Mouse (Mus musculus) forebrain, embryonic 11.5 days (tissue): ENCODE results near the gene Os9. TPM values are rescaled to one million over a fixed set of nuclear protein-coding genes. Genes with fewer than 3 reads are reported as not detected.

Experiments
- ATAC-seq: fragments of 200-750 bp; cut with Nextera tagmentation; replicated peaks from 2 replicates; pipeline ENCODE4 v1.8.0; 2017; ENCODE audit warnings: moderate TSS enrichment; ENCODE audit not compliant: low FRiP score
- DNase-seq: peaks from one replicate; pipeline ENCODE4 v3.0.0-alpha.2; 2017; ENCODE audit warnings: low spot score
- H3K27ac ChIP-seq: fragments of 300-500 bp; sonication (generic); 2 replicates; pipeline ENCODE4 v1.5.1; 2014; ENCODE audit warnings: low read depth, low read length
- H3K27me3 ChIP-seq: fragments of 300-500 bp; sonication (generic); 2 replicates; pipeline ENCODE4 v1.6.1; 2014; ENCODE audit warnings: mild to moderate bottlenecking, low read length, mixed read lengths; ENCODE audit not compliant: control insufficient read depth, insufficient read depth
- H3K36me3 ChIP-seq: fragments of 300-500 bp; sonication (generic); 2 replicates; pipeline ENCODE4 v1.6.1; 2014; ENCODE audit warnings: mild to moderate bottlenecking, low read length, moderate library complexity, mixed read lengths; ENCODE audit not compliant: control insufficient read depth, insufficient read depth
- H3K4me1 ChIP-seq: fragments of 300-500 bp; sonication (generic); replicated peaks from 2 replicates; pipeline ENCODE4 v1.6.1; 2014; ENCODE audit warnings: low read length, mixed read lengths; ENCODE audit not compliant: control insufficient read depth, insufficient read depth
- H3K4me2 ChIP-seq: fragments of 300-500 bp; sonication (generic); 2 replicates; pipeline ENCODE4 v1.6.1; 2014; ENCODE audit warnings: low read depth, mild to moderate bottlenecking, low read length, moderate library complexity, mixed read lengths; ENCODE audit not compliant: severe bottlenecking
- H3K4me3 ChIP-seq: fragments of 300-500 bp; sonication (generic); 2 replicates; pipeline ENCODE4 v1.5.1; 2014; ENCODE audit warnings: low read depth, low read length
- H3K9ac ChIP-seq: fragments of 300-500 bp; sonication (generic); 2 replicates; pipeline ENCODE4 v1.6.1; 2014; ENCODE audit warnings: low read length
- H3K9me3 ChIP-seq: fragments of 300-500 bp; sonication (generic); 2 replicates; pipeline ENCODE4 v1.6.1; 2016; ENCODE audit warnings: low read length, mixed read lengths; ENCODE audit not compliant: control insufficient read depth
- WGBS: fragments of 180-500 bp; shearing (Covaris S2); extraction: QIAGEN DNeasy Blood & Tissue Kit; methylation state at CpG from one replicate; pipeline ENCODE4 v1.1.7; 2014; 5-methylcytosine and 5-hydroxymethylcytosine counted together
- polyA plus RNA-seq: library from polyadenylated mRNA; unstranded; fragments of >200 nt; fragmentation: Nextera tagmentation; extraction: Ambion mirVana; gene quantifications from 2 replicates; pipeline ENCODE4 v1.2.1, GENCODE M21; 2014

Os9 gene
- polyA plus RNA-seq, 1 experiment from 2014 or later = 57.9 TPM

- peak overlapping the region; percentile 97 for H3K4me2 ChIP-seq
- peaks cover 5% of the 10 kb centered on the region; the same call in 1 of the 2 replicates for H3K36me3 ChIP-seq
- under 1% methylated on average over 60 of the region's 92 CpGs for WGBS
- 0 out of 2 replicates have a peak, but pooled peaks have one; percentile 8 for ATAC-seq
- H3K4me1 ChIP-seq = peaks cover 6% of the 10 kb centered on the region; the same call in 1 of the 2 replicates
- H3K4me3 ChIP-seq = peak overlapping the region; percentile 96
- H3K27ac ChIP-seq = peak overlapping the region; percentile 87
- H3K9ac ChIP-seq = peak overlapping the region; percentile 95
- H3K9me3 ChIP-seq = no peaks in the 10 kb centered on the region
- H3K27me3 ChIP-seq = no peaks in the 10 kb centered on the region
- peak; percentile 79 for DNase-seq
Observed at GRCm38 (mm10) chr10:127059174-127059967, 61.6 kb downstream of the Os9 start.

GRCm38 (mm10) chr10:127058708-127059107 lies 62.2 kb downstream of the Os9 start:
- H3K27me3 ChIP-seq = no peaks in the 10 kb centered on the region
- DNase-seq (no peak), ATAC-seq (no peak)
- no peaks in the 10 kb centered on the region for H3K9me3 ChIP-seq
- H3K9ac ChIP-seq = peak overlapping the region; percentile 95
- peaks cover 5% of the 10 kb centered on the region; the same call in 1 of the 2 replicates for H3K36me3 ChIP-seq
- peaks cover 6% of the 10 kb centered on the region; the same call in 1 of the 2 replicates for H3K4me1 ChIP-seq
- 5% methylated on average over 8 of the region's 8 CpGs for whole genome bisulfite sequencing
- peak overlapping the region; percentile 96 for H3K4me3 ChIP-seq
- no peak overlapping the region for H3K27ac ChIP-seq
- H3K4me2 ChIP-seq = peak overlapping the region; percentile 97

DNA sequence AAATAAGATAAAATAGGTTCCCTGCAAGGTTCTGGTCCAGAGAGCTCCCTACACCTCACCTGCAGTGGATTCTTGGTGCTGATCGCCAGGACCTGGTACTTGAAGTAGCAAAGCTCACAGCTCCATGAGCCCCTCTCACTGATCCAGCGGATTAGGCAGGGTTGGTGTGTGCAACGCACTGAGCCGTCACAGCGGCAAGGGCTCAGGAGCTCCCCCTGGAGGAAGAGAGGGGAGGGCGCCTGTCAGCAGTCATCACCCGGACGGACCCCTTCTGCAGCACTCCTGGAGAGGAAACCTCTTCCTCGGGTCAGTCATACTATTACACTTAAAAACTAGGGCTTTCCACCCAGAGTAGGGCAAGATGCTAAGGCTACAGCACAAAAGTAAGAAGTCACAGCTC lies 62.8 kb downstream of the Os9 start:
- Histone ChIP-seq H3K4me3 (peak overlapping the region; percentile 96), H3K9me3 (no peaks in the 10 kb centered on the region), H3K9ac (peak overlapping the region; percentile 95; the same call in 1 of the 2 replicates), H3K27me3 (no peaks in the 10 kb centered on the region), H3K4me1 (peaks cover 6% of the 10 kb centered on the region; the same call in 1 of the 2 replicates), H3K4me2 (peak overlapping the region; percentile 97), H3K36me3 (peaks cover 5% of the 10 kb centered on the region; the same call in 1 of the 2 replicates), H3K27ac (no peak overlapping the region)
- 2% methylated on average over 9 of the region's 9 CpGs for WGBS
- peak; percentile 92 for DNase-seq
- peak; percentile 39; the same call in 1 of the 2 replicates for ATAC-seq

- no peak overlapping the region for H3K4me2 ChIP-seq
- no peak overlapping the region for H3K4me3 ChIP-seq
- peaks cover 6% of the 10 kb centered on the region; the same call in 1 of the 2 replicates for H3K4me1 ChIP-seq
- no peak overlapping the region for H3K9ac ChIP-seq
- H3K27ac ChIP-seq = no peak overlapping the region
- WGBS = 92% methylated on average over 20 of the region's 20 CpGs
- no peaks in the 10 kb centered on the region for H3K27me3 ChIP-seq
- H3K9me3 ChIP-seq = no peaks in the 10 kb centered on the region
- ATAC-seq (no peak), DNase-seq (no peak)
- peaks cover 5% of the 10 kb centered on the region; the same call in 1 of the 2 replicates for H3K36me3 ChIP-seq
Observed at GRCm38 (mm10) chr10:127056490-127056889, 64.4 kb downstream of the Os9 start.

GRCm38 (mm10) chr10:127055406-127055805 lies 65.5 kb downstream of the Os9 start:
- no peak overlapping the region for H3K4me2 ChIP-seq
- no peak overlapping the region for H3K27ac ChIP-seq
- H3K36me3 ChIP-seq = peaks cover 5% of the 10 kb centered on the region; the same call in 1 of the 2 replicates
- H3K9me3 ChIP-seq = no peaks in the 10 kb centered on the region
- DNase-seq (no peak), ATAC-seq (no peak)
- no peak overlapping the region for H3K9ac ChIP-seq
- no peaks in the 10 kb centered on the region; the same call in 1 of the 2 replicates for H3K4me1 ChIP-seq
- peaks cover 7% of the 10 kb centered on the region for H3K27me3 ChIP-seq
- WGBS = 94% methylated on average over 8 of the region's 8 CpGs
- no peak overlapping the region for H3K4me3 ChIP-seq

- Histone ChIP-seq H3K4me1 (no peaks in the 10 kb centered on the region; the same call in 1 of the 2 replicates), H3K9me3 (no peaks in the 10 kb centered on the region), H3K27me3 (peaks cover 15% of the 10 kb centered on the region), H3K4me3 (no peak overlapping the region), H3K4me2 (no peak overlapping the region), H3K36me3 (peaks cover 5% of the 10 kb centered on the region; the same call in 1 of the 2 replicates), H3K9ac (no peak overlapping the region), H3K27ac (no peak overlapping the region)
- ATAC-seq (no peak), DNase-seq (no peak)
- 70% methylated on average over 4 of the region's 4 CpGs for whole genome bisulfite sequencing
Observed at GRCm38 (mm10) chr10:127054646-127055045, 66.3 kb downstream of the Os9 start.

DNA sequence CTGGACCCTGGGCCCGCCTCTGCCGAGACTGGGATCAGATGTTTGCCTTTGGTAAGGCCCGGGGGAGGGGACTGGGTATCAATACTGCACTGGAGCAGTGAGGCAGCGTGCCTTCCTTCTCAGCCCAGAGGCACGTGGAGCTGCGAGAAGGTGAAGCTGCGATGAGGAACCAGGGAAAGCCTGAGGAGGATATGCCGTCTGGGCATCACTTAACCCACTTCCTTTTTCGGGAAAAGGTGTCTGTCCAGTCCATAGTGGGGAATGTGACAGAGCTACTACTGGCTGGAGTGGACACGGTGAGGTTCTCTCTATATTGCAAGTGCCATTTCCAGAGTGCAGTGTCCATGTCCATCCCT lies 70.8 kb downstream of the Os9 start:
- Histone ChIP-seq H3K4me2 (no peak overlapping the region), H3K9me3 (no peaks in the 10 kb centered on the region), H3K27ac (no peak overlapping the region), H3K27me3 (peaks cover 36% of the 10 kb centered on the region), H3K4me1 (peaks cover 6% of the 10 kb centered on the region; the same call in 1 of the 2 replicates), H3K4me3 (no peak overlapping the region), H3K9ac (no peak overlapping the region), H3K36me3 (no peaks in the 10 kb centered on the region)
- no peak for DNase-seq
- WGBS = 21% methylated on average over 10 of the region's 10 CpGs
- ATAC-seq = no peak; the same call in 1 of the 2 replicates

GRCm38 (mm10) chr10:127049395-127050118 lies 71.4 kb downstream of the Os9 start:
- peaks cover 6% of the 10 kb centered on the region; the same call in 1 of the 2 replicates for H3K4me1 ChIP-seq
- no peaks in the 10 kb centered on the region for H3K36me3 ChIP-seq
- 3% methylated on average over 29 of the region's 29 CpGs for WGBS
- ATAC-seq (no peak), DNase-seq (peak; percentile 54)
- H3K27ac ChIP-seq = no peak overlapping the region
- H3K9ac ChIP-seq = no peak overlapping the region; the same call in 1 of the 2 replicates
- peak overlapping the region; percentile 5; the same call in 1 of the 2 replicates for H3K4me3 ChIP-seq
- H3K4me2 ChIP-seq = no peak overlapping the region
- H3K27me3 ChIP-seq = peaks cover 36% of the 10 kb centered on the region
- no peaks in the 10 kb centered on the region for H3K9me3 ChIP-seq
